Mouse (Mus musculus) CH12.LX (cell line): Measurements from ENCODE around the gene Msantd2. TPM values are rescaled to one million over a fixed set of nuclear protein-coding genes. Genes with fewer than 3 reads are reported as not detected.

Experiments used
- DNase-seq: peaks from one replicate; pipeline ENCODE4 v3.0.0-alpha.2; 2013; ENCODE audit errors: extremely low read depth
- H3K27ac ChIP-seq: 2 replicates; pipeline ENCODE4 v1.5.1; 2012; ENCODE audit warnings: low read depth, mild to moderate bottlenecking, control low read depth, moderate library complexity; ENCODE audit not compliant: insufficient read depth
- H3K27me3 ChIP-seq: replicated peaks from 2 replicates; pipeline ENCODE3; 2012; ENCODE audit warnings: inconsistent platforms
- H3K36me3 ChIP-seq, 2 experiments: replicated peaks in 1 of 2; 2 replicates each; pipeline versions ENCODE3 to v1.6.1; 2012; ENCODE audit warnings: inconsistent platforms in 1 of 2, low read length in 1 of 2, mild to moderate bottlenecking in 1 of 2, mixed read lengths in 1 of 2, moderate library complexity in 1 of 2; ENCODE audit not compliant: control insufficient read depth in 1 of 2, insufficient read depth in 1 of 2
- H3K4me1 ChIP-seq, 2 experiments: 2 replicates each; pipeline ENCODE4 v1.6.1; 2012; ENCODE audit warnings: inconsistent platforms in 1 of 2, moderate library complexity in 1 of 2; ENCODE audit not compliant: insufficient read depth in 2 of 2, control insufficient read depth in 1 of 2
- H3K4me2 ChIP-seq: 2 replicates; pipeline ENCODE4 v1.6.1; 2012; ENCODE audit warnings: low read depth, mild to moderate bottlenecking, control low read depth; ENCODE audit not compliant: poor library complexity, insufficient read depth, severe bottlenecking
- H3K4me3 ChIP-seq, 3 experiments: fragments of 150-350 bp in 1 of 3; sonication (generic) in 1 of 3; replicated peaks in 1 of 3; 2 replicates each; pipeline versions ENCODE3 to v1.5.1; 2011 to 2012; ENCODE audit warnings: low read depth in 2 of 3, low read length in 2 of 3, mild to moderate bottlenecking in 2 of 3, moderate library complexity in 2 of 3, control low read depth in 1 of 3, improper control_type of control experiment in 1 of 3, inconsistent platforms in 1 of 3, mixed read lengths in 1 of 3; ENCODE audit not compliant: poor library complexity in 1 of 3
- H3K79me2 ChIP-seq: replicated peaks from 2 replicates; pipeline ENCODE4 v1.6.1; 2012; ENCODE audit warnings: mild to moderate bottlenecking, moderate library complexity; ENCODE audit not compliant: control insufficient read depth, poor library complexity, insufficient read depth, severe bottlenecking; ENCODE audit errors: extremely low read depth
- H3K9ac ChIP-seq: 2 replicates; pipeline ENCODE4 v1.6.1; 2012; ENCODE audit warnings: low read depth, mild to moderate bottlenecking, control low read depth, moderate library complexity; ENCODE audit not compliant: insufficient read depth
- H3K9me3 ChIP-seq: replicated peaks from 2 replicates; pipeline ENCODE3; 2012; ENCODE audit warnings: low read length, inconsistent platforms, mixed read lengths
- CHD1 ChIP-seq: IDR thresholded peaks from 2 replicates; pipeline ENCODE4 v1.6.1; 2012; ENCODE audit warnings: low read depth, low read length, improper control_type of control experiment, inconsistent platforms
- CHD2 ChIP-seq: IDR thresholded peaks from 2 replicates; pipeline ENCODE4 v1.6.1; 2011; ENCODE audit warnings: low read length, improper control_type of control experiment
- ETS1 ChIP-seq: conservative IDR thresholded peaks from 2 replicates; pipeline ENCODE4 v1.6.1; 2012; ENCODE audit warnings: low read depth, mild to moderate bottlenecking, inconsistent platforms, low read length, improper control_type of control experiment, moderate library complexity
- GABPA ChIP-seq: IDR thresholded peaks from 2 replicates; pipeline ENCODE4 v1.6.1; 2012; ENCODE audit warnings: low read depth, low read length, improper control_type of control experiment, inconsistent platforms; ENCODE audit not compliant: insufficient replicate concordance
- HCFC1 ChIP-seq: IDR thresholded peaks from 2 replicates; pipeline ENCODE4 v1.6.1; 2012; ENCODE audit warnings: low read depth, mild to moderate bottlenecking, inconsistent platforms, low read length, improper control_type of control experiment
- MYC ChIP-seq: IDR thresholded peaks from 2 replicates; pipeline ENCODE4 v1.6.1; 2011; ENCODE audit warnings: low read depth, mild to moderate bottlenecking, improper control_type of control experiment, low read length
- NRF1 ChIP-seq: IDR thresholded peaks from 2 replicates; pipeline ENCODE4 v1.6.1; 2014; ENCODE audit warnings: low read depth, mild to moderate bottlenecking, inconsistent platforms, low read length, improper control_type of control experiment, moderate library complexity
- PAX5 ChIP-seq: IDR thresholded peaks from 2 replicates; pipeline ENCODE4 v1.6.1; 2012; ENCODE audit warnings: low read length, inconsistent platforms, mixed read lengths
- RAD21 ChIP-seq: IDR thresholded peaks from 2 replicates; pipeline ENCODE4 v1.6.1; 2011; ENCODE audit warnings: low read depth, mild to moderate bottlenecking, low read length, improper control_type of control experiment, moderate library complexity
- RCOR1 ChIP-seq: conservative IDR thresholded peaks from 2 replicates; pipeline ENCODE4 v1.6.1; 2012; ENCODE audit warnings: low read depth, mild to moderate bottlenecking, inconsistent platforms, low read length, improper control_type of control experiment
- SIN3A ChIP-seq: IDR thresholded peaks from 2 replicates; pipeline ENCODE4 v1.6.1; 2012; ENCODE audit warnings: low read length, improper control_type of control experiment, inconsistent platforms
- TBP ChIP-seq: conservative IDR thresholded peaks from 2 replicates; pipeline ENCODE4 v1.6.1; 2011; ENCODE audit warnings: low read depth, low read length, improper control_type of control experiment
- TCF12 ChIP-seq: IDR thresholded peaks from 2 replicates; pipeline ENCODE4 v1.6.1; 2014; ENCODE audit warnings: low read depth, mild to moderate bottlenecking, inconsistent platforms, low read length, improper control_type of control experiment
- UBTF ChIP-seq: IDR thresholded peaks from 2 replicates; pipeline ENCODE4 v1.6.1; 2012; ENCODE audit warnings: low read depth, mild to moderate bottlenecking, inconsistent platforms, low read length, improper control_type of control experiment, moderate library complexity
- ZC3H11A ChIP-seq: IDR thresholded peaks from 2 replicates; pipeline ENCODE4 v1.6.1; 2012; ENCODE audit warnings: low read depth, mild to moderate bottlenecking, inconsistent platforms, low read length, improper control_type of control experiment
- ZKSCAN1 ChIP-seq: IDR thresholded peaks from 2 replicates; pipeline ENCODE4 v1.6.1; 2012; ENCODE audit warnings: low read depth, inconsistent platforms, low read length, improper control_type of control experiment, borderline replicate concordance
- dilution Hi-C: fragments of 300-500 bp; cut with MboI; formaldehyde crosslinking; loops from 2 replicates; pipeline ENCODE4 v1.14.3; 2020; ENCODE audit warnings: low sequenced_read_pairs; ENCODE audit not compliant: extremely low pct_unique_long_range_greater_than_20kb, extremely low pct_ligation_motif_present
- in situ Hi-C: fragments of 300-500 bp; cut with MboI; formaldehyde crosslinking; loops from 3 replicates; pipeline ENCODE4 v1.14.3; 2019; ENCODE audit warnings: low sequenced_read_pairs, low pct_ligation_motif_present, low pct_unique_long_range_greater_than_20kb, mixed read lengths
- polyA plus RNA-seq: library from polyadenylated mRNA; unstranded; fragments of >175 nt; gene quantifications from 2 replicates; pipeline ENCODE4 v1.2.1, GENCODE M21; 2012; ENCODE audit warnings: low read depth; ENCODE audit not compliant: insufficient read length
- total RNA-seq, 2 experiments: library from RNA; depleted of rRNA; stranded (reverse); fragments of 300-350 nt in 1 of 2; fragments of >200 nt in 1 of 2; gene quantifications; 2 replicates each; pipeline ENCODE4 v1.2.3; 2012 to 2014

Msantd2 gene
- total and polyA plus RNA-seq, 3 experiments: 11.9 to 16.8 (median 13.8) TPM

- no peak overlapping the region for H3K9ac ChIP-seq
- no peak for TF ChIP-seq NRF1
- TF ChIP-seq RAD21: no peak
- TF ChIP-seq MYC: no peak
- TF ChIP-seq PAX5: no peak
- TF ChIP-seq CHD2: no peak
- no peak for TF ChIP-seq TCF12
- TF ChIP-seq UBTF: no peak
- TF ChIP-seq ETS1: no peak
- TF ChIP-seq GABPA: no peak
- TF ChIP-seq, all 38 proteins: peak for 0
- dilution Hi-C loops: no loop called here
- Histone ChIP-seq H3K27me3 (no peaks in the 10 kb centered on the region), H3K27ac (no peak overlapping the region), H3K4me2 (no peak overlapping the region), H3K36me3 (no peaks in the 10 kb centered on the region), H3K4me1 (peaks cover 0 to 12% of the 10 kb centered on the region in 2 experiments; a peak in 2 of 4 replicates), H3K9me3 (no peaks in the 10 kb centered on the region), H3K79me2 (no peaks in the 10 kb centered on the region), H3K4me3 (no peak overlapping the region)
- DNase-seq: no peak
- in situ Hi-C loops: no loop called here
Observed at GRCm38 (mm10) chr9:37568605-37569214, 79.6 kb downstream of the Msantd2 start.

- Histone ChIP-seq H3K4me2 (no peak overlapping the region), H3K36me3 (no peaks in the 10 kb centered on the region), H3K9me3 (no peaks in the 10 kb centered on the region), H3K9ac (no peak overlapping the region), H3K4me3 (no peak overlapping the region), H3K27me3 (no peaks in the 10 kb centered on the region), H3K79me2 (no peaks in the 10 kb centered on the region), H3K4me1 (peaks cover 0 to 12% of the 10 kb centered on the region in 2 experiments; a peak in 2 of 4 replicates), H3K27ac (no peak overlapping the region)
- DNase-seq: no peak
- in situ Hi-C loops (no loop called here), dilution Hi-C loops (no loop called here)
- TF ChIP-seq ZC3H11A (no peak), TBP (no peak), CHD1 (no peak), RCOR1 (no peak), ZKSCAN1 (no peak), HCFC1 (no peak), SIN3A (no peak), ETS1 (no peak)
Observed at GRCm38 (mm10) chr9:37569231-37569835, 80.2 kb downstream of the Msantd2 start.
